Mouse (Mus musculus): Measurements from ENCODE around the gene Abraxas2.

Abraxas2 gene

DNA sequence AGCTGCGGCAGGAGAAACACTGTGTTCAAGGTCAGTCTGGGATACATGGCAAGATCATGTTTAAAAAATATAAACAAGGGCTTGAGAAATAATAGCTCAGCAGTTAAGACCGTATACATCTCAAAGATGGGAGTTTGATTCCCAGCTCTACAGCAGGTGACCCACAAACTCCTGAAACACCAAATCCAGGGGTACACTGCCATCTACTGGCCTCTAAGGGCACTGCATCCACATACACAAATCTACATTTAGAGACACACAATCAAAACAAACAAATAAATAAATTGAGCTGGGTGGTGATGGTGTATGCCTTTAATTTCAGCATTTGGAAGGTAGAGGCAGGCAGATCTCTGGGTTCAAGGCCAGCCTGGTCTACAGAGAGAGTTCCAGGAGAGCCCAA is 39.2 kb downstream of the Abraxas2 start:
- DNase-seq (ENCODE audit: low spot score in 2 of 2), result no peak

DNA sequence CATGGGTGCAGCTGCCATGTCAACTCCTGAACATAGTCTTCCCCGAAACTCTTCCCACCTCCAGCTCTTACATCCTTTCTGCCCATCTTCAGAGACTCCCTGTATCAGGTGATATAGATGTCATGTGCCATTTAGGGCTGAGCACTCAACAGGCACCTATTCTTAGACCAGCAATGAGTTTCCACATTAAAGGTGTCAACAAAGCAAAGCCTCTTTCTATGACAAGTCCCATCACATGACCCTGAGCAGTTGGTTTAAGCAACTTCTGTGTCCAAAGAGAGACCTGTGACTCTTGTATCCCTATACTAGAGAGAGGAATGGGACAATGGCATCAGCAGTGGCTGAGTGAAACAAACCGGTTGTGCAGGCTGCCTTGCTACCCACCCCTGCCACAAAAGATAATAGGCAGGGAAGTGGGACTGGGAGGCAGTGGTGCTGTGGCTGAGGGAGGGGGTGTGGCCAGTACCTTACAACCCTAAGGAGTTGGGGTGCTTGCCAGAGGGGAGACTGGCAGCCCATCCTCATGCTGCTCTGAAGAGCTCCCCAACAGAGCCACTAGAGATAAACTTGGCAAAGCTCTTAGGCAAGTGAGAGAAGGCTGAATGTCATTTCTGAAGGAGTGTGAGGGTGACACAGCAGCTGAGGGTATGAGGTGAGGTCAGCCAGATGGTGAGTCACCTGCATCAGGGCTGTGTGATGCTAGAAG is 42.0 kb downstream of the Abraxas2 start:
- no peak for DNase-seq (ENCODE audit: low spot score in 2 of 2)

DNA sequence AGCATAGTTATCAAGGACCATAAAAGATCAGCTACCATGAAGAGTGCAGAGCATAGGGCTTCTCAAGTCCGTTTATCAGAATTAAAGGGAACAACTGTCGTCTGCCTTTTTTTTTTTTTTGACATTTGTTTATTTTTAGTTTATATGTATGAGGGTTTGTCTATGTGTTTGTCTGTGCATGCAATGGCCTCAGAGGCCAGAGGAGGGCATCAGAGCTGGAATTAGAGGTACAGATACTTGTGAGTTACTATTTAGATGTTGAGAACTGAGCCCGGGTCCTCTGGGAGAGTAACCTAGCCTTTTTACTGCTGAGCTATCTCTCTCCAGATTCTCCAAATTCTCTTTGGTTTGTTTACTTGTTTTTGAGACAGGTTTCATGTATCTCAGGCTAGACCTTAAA is 44.8 kb downstream of the Abraxas2 start:
- DNase-seq (ENCODE audit: low spot score in 2 of 2), result no peak

DNA sequence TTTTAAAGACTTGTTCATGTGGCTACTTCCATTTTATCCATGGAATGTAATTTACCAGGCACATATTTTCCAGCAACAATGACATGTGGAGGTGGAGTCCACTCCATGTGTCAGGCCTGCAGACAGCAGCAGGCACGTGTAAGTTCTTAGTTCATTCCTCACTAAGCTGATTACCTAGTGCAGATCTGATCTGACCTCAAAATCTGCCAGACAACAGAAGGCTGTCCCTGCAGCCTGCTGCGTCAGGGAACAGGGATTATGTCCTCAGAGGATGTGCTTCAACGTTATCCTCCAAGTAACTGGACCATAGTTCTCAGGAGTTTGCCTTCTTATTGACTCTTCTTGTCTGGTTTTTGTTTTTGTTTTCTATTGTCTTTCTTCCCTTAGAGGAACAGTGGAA is 62.9 kb downstream of the Abraxas2 start:
- DNase-seq (ENCODE audit: low spot score in 2 of 2), result no peak

DNA sequence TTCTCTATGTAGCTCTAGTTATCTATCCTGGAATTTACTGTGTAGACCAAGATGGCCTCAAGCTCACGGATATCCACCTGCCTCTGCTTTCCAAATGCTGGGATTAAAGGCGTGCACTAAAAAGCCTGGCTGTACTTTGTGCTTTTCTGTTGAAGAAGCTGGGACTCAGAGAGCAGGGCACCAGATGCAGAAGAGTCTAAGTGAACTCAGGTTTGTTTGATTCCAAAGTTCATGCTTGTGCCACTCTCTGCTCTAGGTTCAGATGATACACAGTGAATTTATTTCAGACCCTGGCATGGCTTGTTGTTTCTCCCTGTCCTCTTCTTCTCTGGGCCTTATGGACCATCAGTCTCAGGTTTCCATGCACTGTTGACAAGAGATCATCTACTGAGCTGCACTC is 66.2 kb downstream of the Abraxas2 start:
- no peak for DNase-seq (ENCODE audit: low spot score in 2 of 2)

DNA sequence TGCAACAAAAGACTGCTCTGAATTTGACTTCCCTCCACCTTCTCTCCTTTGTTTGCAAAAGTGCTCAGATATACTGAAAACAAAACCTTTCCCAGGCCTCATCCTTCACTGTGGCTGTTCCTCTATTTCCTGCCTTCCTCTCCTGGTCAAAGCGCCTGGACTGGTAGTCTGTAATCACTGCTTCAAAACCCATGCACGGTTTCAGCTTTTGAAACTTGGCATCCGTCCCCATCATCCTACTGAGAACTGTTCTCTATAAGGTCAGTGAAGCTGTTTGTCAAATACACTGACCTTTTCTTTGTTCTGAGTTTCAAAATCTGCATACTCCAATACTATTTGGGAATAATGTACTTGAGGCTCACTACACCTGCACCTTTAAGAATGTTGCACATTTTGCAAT is 68.2 kb downstream of the Abraxas2 start:
- DNase-seq (ENCODE audit: low spot score in 2 of 2), result no peak

DNA sequence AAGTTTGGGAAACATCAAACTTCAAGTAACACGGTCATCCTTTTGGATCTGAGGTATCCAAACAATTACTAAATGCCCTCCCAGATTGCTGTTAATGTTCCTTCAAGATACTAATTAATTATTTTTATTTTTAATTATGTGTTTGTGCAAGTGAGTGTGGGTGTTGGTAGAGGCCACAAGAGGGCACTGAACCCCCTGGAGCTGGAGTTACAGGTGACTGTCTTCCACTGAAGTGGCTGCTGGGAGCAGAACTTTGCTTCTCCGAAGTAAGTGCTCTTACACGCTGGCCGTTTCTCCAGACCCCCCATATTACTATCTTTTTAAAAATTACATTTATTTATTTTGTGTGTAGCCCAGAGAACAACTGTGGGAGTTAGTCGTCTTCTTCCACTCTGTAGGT is 71.0 kb downstream of the Abraxas2 start:
- no peak for DNase-seq (ENCODE audit: low spot score in 2 of 2)

DNA sequence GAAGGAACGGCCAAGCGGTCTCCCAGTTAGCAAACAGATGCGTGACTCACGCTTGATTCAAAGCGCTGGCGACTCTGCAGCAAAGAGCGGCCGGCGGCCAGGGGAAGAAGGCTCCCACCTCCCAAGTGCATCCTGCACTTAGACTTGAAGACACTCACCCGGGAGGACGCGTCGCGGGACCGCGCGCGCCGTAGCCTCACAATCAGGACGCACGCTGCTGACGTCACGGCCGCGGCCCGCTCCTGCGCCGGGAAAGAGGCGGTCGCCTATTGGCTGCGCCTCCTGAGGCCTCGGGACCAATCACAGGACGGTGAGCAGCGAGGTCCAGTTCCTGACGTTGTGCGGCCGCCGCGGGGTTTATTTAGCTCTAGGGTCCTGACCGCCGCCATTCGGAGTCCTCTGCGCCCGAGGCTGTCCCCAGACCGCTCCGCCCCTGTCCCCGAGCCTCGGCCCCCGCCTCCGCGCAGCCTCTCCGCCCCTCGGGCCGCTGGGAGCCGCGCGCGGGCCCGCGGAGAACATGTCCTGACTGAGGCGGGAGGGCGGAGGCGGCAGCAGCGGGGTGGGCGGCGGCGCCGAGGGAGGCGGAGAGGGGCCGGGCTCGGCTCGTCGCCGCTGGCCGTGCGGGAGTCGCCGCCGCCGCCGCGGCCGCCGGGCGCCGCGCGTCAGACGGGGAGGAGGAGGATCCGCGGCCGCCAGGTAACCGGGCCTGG is 72.0 kb downstream of the Abraxas2 start, which contains the start of gene Zranb1:
TSS of gene Zranb1 (plus strand) at position 293 of the 710 bp plus-strand sequence.
- DNase-seq (ENCODE audit: low spot score in 2 of 2), result peak; percentile 99 to 100

DNA sequence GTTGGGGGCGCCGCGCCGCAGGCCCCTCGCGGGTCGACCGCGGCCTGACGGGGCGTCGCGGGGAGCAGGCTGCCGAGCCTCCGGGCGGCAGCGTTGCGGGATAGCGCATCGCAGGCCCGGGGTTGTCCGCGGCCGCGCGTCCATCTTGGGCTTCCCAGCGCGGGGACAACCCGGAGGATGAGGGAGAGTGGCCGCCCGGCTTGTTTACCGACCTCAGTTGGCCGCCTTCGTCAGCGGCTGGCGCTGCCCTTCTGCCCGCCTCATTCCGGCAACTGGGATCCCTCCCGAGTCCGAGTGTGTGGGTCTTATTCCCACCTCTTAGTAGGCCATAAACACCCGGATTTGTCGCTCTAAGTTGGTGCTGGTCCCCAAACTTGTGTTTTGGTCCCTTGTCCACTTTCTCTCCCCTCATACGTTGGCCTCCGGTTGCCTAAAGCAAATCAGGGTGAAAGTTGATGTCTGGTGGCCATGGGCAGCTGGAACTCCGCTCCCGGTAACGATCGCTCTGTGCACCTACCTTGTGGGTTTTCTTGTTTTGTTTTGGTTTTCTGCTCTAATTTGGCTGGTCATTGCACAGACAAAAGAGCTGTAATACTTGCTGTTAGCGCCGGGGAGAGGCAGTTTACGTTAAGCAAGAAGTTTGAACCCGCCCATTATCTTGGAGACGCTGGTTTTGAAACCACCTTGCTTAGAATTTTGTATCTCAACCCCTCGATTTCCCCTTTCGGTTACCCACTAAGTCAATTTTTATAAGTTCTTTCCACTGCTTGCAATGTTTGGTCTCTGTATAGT is 72.7 kb downstream of the Abraxas2 start:
- DNase-seq (ENCODE audit: low spot score in 2 of 2), result peak; percentile 25 to 37

DNA sequence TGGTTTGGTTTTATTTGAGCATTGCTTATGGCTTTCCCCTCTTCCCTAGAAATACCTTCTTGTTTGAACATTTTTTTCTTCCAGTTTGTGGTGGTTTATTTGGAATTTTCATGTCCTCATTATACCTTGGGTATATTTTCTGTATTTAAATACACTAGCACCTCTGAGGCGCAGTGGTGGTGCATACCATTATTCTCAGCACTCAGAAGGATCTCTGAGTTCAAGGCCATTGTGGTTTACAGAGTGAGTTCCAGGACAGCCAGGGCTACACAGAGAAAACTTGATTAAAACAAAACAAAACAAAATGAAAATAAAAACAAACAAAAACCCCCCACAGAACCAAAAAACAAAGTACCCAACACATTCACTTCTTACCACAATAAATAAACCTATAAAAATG is 74.3 kb downstream of the Abraxas2 start:
- DNase-seq (ENCODE audit: low spot score in 2 of 2), result no peak

Data from right cerebral cortex, adult 2 months (tissue).